Mouse (Mus musculus) R1 (cell line): Measurements from ENCODE around the gene Cacnb3.
A peak's percentile ranks its signal among the peaks of the same experiment; 100 is the strongest.

Experiments
- DNase-seq: peaks from one replicate; pipeline ENCODE4 v3.0.0-alpha.2; 2018; ENCODE audit warnings: low read depth, low spot score

The Cacnb3 gene

DNA sequence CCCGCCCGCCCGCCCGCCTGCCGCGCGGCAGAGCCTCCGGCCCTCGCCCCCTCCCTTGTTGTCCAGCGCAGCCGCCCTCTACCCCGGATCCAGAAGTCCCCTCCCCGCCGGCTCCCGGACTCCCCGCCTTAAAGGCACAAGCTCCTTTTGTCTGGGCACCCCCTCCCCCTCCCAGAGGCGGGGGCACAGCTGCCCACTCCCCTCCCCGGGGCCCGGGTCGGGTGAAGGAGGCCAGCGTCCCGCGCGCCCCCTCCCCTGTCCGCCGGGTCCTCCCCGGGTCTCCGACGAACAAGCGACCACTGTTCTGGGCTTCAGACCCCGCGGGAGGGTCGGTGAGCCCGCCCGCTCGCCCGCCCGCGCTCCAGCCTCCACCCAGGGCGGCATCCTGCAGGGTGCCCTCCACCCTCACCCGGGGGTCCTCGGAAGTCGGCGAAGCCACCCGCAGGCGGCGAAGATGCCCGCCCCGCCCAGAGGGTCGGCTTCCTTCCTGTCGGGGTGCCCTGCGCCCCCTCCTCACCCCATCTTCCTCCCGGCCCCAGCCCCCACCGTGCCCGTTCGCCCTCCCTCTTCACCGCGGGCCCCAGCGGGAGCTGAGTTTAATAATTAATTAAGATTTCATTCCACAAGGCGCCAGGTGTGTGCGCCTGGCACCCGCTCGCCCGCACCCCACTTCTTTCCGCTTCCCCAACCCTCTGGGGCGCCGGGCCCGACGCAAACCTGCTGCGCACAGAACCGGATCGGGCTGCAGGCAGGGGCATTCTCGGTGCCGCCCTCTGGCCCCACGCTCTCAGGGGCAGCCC is 21.1 kb upstream of the Cacnb3 start, which contains the start of gene Adcy6:
Gene Adcy6, minus strand, starts transcription at position 746 of the 800 bp plus-strand sequence.
- no peak for DNase-seq

DNA sequence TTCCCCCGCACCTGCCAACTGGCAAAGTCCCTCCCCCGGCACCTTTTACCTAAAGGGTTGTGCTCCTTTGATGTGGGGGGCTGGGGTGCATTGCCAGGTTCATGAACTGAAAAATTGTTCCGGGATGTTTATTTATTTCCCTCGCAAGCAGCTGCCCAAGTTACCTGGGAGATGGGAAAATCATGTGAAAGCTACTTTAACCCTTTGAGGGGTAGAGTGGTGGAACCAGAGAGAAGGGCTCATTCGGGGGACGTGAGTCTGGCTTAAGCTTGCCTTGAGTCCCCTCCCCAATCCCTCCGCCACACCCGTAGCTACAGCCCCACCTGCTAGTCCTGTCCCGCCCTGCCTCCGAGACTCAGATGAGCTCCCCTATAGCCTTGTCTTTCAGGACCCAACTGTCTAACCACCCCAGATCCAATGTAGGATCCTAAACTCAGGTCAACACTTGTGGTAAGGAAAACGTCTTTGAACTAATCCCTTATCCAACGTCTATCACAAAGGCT is 20.5 kb upstream of the Cacnb3 start:
- DNase-seq: no peak

DNA sequence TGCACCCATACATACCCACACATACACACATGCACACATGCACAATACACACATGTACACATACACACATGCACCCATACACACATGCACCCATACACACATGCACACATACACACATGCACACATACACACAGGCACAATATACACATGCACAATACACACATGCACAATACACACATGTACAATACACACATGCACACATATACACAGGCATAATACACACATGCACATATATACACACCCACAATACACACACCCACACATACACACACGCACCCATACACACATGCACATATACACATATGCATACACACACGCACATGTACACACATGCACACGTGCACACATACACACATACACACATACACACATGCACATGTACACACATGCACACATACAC is 18.4 kb upstream of the Cacnb3 start:
- DNase-seq: no peak

DNA sequence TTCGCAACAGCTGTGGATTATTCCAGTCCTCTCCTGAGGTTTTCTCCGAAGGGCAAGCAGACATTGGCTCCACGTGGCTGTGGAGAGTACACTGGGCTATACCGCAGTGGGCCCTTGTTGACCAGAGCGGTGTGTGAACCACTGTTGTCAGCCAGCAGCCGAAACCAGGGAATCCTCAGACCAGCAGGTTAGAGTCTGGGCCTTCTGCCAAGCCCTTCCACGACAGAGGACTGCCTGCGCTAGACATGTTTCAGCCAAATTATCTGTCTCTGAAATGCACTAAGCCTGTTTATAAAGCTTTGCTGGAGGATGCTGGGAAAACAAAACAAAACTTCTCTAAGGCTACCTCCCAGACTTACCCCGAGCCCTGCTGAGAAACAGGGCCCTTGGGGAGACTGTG is 16.1 kb upstream of the Cacnb3 start:
- no peak for DNase-seq

DNA sequence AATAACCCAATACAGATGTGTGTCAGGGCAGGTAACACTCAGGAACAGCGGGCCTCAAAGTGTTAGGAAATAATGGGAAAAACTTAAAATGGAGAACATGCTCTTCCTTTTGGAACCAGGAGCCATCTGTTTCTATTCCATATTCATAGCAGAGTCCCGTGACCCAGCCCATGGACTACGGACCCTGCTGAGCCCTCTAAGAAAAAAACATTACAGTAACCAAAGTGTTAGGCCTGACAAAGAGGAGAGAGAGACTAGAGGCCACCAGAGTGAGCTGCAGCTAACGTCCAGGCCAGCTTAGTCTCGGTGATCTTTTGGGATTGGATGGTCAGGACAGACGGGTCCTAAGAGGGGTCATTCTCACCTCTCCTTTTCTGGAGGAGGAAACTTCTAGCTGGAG is 15.7 kb upstream of the Cacnb3 start:
- no peak for DNase-seq

DNA sequence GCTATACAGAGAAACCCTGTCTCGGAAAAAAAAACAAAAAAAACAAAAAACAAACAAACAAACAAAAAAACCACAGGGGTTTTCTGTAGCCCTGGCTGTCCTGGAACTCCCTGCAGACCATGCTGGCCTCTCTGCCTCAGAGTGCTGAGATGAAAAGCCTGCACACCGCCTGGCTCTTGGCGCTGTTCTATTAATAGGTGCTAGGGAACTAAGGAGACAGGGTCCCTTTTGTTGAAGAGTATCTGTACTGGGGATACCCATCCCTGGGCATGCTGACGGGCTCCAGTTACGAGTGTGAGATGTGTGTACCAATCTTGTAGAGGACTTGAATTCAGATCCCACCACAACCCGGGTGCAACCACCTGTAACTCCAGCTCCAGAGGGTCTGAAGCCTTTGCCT is 14.9 kb upstream of the Cacnb3 start:
- no peak for DNase-seq

DNA sequence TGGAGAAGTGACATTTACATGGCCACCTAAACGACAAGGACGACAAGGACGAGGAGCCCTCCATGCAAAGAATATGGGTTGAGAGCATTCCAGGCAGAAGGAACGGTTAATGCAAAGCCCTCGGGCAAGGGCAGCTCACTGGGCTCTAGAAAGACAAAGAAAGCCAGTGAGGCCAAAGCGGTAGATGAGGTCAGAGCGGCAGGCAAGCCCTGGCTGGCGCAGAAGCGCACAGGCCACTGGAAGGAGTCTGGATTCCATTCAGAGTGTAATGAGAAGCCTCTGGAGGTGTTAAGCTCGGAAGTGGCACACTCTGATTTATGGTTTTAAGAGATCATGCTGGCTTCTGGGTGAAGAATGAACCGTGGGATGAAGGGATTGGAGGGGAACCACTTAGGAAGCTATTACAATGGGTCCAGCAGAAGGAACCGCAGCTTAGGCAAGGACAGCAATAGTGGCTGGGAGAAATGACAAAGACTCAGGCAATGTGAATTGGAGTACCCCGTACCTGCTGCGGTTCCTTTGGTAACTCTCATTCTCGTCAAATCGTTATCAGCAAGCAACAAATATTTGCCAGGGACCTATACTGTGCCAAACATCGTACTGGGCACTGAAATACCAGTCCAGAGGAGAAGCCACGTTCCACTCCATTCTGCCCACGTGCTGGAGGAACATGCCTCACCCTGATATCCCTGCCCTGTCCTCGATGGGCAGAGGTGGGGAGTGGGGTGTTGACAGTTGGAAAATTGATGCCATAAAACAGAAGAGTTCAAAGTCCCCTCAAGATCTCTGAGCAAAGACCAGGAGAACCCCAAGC is 14.1 kb upstream of the Cacnb3 start:
- no peak for DNase-seq

DNA sequence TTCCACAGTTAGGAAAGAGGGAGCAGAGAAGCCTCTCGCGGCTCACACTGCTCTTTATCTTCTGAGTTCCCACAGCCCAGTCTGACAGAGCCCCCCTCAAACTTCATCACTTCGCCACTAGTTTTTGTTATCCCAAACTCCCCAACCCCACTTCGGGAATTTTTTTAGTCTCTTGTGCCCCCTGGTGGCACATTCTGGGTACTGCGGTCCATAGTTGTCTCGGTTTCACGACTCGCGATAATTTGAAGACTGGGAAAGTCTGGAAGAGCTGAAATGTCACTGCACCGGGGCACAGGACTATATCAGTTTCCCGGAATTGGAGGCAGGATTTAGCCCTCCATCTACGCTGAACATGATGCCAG is 13.5 kb upstream of the Cacnb3 start:
- DNase-seq: peak; percentile 86

DNA sequence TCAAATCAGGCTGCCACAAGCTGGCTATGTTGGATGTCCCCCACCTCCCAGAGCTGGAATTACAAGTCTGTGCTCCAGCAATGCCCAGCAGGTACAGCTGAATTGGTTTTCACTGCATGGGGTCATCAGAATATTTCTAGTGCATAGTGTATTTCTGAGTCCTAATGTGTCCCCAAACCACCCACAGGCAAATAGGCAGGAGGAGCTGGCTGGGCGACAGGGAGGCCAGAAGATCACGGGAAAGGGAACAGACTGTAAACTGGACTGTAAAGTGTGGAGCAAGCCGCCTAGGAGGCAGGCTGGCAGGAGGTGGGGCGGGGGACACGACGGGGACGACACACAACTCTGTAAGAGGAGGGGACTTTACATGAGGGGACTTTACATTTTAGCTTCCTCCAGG is 8.4 kb upstream of the Cacnb3 start:
- DNase-seq: no peak

DNA sequence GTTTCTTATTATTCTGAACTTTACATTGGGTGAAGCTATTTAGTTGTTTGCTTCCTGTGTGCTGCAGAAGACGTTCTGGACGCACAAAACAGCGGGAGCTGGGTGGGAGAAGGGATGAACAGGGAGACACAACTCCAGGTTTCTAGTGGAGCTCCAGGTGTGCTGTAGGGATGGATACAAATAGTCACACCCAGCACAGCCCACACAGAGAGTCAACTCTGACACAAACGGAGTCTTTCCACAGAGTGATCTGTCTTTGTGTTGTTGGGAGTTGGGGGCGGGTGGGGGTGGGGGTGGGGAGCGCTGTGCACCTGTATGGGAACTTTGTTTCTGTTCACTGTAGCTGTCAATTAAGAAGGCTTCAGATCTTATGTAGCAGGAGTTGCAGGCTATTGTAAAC is 7.9 kb upstream of the Cacnb3 start:
- DNase-seq: no peak

DNA sequence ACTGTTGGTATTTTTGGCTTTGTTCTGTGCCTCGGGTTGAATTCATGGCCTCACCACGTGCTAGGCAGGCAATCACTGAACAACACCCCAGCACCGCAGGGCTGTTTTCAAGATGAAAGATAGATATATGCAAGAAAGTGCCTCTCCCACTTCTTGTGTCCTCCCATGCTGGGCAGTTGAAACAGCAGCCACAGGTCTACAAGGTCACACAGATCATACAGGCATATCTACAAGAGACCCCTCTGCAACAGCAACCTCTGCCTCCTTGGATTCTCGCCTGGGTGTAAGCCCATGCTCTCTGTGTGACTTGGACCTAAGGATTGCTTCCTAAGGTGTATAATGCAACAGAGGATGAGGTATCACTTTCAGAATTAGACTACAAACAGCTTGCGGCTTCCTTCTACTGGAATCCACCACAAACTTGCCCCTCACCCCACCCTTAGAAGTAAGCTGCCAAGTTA is 7.2 kb upstream of the Cacnb3 start:
- DNase-seq: peak; percentile 61

DNA sequence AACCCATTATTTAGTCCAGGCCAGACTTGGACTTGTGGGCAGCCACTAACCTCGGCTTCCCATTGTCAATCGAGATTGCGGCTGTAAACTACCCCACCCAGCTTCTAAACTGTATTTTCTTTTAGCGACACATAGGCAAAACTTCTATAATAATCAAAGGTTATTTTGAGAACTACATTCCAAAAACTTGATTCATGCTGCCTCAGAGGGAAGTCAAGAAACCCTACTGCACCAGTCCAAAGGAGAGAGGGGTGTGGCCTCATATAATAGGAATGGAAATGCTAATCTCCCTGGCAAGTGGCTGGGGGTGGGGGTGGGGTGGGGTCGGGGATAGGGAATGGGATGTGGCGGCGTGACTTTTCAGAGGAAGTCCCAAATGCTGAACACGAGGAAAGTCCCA is 4.6 kb upstream of the Cacnb3 start:
- DNase-seq: peak; percentile 77

DNA sequence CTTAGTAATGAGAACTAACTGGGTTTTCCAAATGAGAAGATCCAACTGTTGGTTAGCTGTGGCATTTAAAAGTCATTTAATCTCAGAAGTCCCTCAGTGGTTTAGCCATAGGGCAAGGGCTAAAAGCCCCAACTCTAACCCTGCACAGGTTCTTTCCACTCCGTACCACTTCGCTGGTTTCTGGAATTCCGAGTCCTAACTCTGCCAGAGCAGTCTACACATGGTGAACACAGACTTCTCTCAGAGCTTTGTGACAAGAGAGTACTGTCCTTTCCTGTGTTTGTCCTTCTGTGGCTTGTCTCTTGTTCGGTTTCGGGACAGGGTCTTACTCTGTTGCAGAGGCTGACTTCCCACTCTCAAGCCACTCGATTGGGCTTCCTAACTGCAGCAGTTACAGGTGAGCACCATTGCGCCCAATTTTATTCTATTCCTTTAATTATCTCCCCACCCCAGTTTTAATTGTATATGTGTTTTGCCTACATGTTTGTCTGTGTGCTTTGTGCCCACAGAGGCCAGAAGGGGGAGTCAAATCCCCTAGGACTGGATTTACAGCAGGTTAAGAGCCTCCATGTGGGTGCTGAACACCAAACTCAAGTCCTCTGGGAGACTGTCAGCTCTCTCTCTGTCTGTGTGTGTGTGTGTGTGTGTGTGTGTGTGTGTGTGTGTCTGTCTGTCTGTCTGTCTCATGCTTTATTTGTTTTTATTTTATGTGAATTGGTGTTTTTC is 4.0 kb upstream of the Cacnb3 start:
- peak; percentile 73 for DNase-seq

DNA sequence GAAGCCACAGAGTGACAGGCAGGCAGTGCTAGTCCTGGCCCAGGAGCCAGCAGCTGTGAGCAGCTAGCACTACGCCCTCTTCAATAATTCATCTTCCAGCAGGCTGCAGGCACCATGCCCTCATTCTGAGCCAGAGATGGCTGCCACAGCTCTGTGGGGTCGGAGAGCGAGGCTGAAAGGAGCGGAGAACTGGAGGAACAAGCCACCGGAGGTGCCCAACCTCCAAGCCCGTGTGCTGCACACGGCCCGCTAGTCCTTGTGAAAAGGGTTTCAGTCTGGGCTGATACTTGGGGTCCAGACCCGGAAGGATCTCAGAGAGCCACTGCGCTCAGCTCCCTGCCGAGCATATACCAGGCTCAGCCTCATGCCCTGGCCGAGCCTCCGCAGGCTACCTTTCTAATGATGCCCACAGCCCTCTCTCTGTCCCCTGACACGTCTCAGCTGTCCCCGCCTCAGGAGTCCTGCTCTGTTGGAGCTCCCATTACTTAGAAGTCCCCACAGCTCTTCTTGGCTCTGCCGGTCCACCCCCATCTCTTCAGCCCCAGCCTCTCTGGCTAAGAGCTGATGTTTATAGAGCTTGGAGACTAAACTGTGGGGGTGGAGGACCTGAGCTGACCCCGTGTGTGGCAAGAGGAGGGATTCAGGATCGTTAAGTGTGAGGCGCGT is 1.9 kb upstream of the Cacnb3 start:
- DNase-seq: no peak

DNA sequence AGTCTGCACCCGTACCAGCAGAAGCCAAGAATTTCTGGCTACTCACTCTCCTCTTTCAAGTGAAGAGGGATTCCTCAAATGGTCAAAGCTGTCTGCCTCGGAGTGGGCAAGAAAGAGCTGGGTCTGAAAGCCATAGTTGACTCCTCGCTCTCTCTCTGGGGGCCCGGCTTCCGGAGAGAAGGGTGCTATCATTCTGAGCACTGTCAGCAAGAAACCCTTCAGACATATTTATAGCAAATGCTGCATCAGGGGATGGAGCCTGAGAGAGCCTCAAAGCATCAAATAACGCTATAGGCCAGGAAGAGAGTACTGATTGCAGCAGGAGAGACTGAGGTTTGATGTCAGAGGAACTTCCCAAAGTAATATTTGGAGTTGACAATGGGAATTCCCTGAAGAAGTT is 1.2 kb upstream of the Cacnb3 start:
- no peak for DNase-seq

DNA sequence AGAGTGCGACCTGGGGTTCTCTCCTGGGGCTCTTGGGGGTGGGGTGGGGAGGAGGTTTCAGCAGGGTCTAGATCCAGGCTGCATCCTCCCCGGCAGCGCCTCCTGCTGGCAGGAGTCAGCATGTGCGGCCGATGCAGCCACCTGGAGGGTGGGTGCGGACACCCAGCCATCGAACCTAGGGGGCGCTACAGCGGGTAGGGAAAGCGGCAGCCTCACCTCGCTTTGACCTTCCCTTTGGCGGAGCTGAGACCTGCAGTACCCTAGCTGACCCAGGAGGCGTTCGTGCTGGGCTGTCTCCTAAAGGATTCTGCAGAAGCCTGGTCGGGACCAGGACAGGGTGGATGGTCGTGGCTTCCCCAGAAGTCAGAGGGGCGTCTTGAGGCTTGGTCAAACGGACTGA is 853 bp downstream of the Cacnb3 start:
- DNase-seq: peak; percentile 95

DNA sequence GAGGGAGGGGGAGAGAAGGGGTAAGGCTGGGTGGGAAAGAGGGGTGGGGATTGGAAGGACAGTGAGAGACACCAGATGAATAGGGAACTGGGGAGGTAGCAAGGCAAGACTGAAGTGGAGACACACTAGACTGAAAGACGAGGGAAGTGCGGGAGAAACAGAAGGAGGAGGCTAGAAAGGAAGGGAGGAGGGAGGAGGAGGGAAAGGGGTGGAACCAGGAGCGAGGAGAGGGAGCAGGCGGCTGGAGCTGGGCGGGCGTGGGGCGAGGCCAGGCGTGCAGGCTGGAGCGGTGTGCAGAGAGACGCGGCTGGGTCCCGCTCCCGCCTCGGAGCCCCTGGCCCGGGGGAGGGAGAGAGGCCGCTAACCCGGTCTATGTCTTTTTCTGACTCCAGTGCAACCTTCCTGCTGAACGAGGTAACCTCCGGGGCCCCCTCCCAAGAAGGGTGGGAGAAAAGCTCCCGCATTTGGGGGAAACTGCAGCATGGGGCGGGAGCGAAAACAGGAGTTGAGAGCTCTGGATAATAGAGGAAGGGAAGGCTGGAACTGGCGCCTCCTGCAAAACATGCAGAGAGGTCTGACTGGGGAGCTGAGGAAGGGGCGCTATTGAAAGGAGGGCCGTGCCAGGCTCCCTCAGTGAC is 1.6 kb downstream of the Cacnb3 start:
- peak; percentile 77 for DNase-seq

DNA sequence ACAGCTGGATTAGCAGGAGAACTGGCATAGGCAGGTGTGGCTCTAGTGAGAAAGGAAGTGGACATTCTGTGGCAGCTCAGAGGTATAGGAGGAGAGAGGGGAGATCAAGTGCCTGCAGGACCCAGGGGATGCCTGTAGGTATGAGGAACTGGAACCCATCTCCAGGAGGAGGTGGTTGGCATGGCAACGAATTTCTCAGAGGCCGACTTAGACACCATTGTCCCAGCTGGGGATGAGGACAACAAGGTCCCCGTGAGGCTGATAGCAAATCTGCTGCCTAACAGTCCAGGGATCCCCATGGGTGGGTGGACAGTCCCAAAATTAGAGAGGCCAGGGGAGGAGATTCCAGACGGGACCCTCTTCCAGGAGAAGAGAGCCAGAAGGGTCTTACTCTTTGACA is 2.3 kb downstream of the Cacnb3 start:
- DNase-seq: peak; percentile 67

DNA sequence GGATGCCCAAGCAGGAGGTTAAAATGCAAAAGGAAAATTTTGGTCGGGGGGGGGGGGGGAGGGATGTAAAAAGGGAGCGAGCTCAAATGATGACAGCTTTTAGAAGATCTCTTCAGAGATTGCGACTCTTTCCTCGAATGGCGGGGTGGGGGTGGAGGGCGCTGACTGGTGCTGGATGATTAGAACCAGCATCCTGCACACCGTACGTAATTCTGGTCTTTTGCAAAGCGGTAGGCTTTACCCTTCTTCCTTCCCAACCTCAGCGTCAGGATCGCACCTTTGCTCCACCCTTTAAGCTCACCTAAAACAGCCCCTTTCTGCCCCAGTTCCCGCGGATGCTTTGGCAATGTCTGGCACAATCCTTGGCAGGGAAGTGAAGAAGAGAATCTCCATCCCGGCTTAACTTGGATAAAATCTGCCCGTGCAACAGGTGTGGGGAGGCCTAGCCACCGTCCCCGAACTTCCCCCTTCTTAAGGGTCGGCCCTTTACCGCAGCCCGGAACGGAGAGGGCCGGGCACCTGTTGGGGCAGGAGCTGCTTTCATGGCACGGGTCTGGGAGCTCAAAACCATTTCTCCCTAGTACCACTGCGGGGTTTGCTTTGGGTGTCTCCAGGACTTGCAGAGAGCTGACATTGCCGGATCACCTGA is 3.3 kb downstream of the Cacnb3 start:
- no peak for DNase-seq

DNA sequence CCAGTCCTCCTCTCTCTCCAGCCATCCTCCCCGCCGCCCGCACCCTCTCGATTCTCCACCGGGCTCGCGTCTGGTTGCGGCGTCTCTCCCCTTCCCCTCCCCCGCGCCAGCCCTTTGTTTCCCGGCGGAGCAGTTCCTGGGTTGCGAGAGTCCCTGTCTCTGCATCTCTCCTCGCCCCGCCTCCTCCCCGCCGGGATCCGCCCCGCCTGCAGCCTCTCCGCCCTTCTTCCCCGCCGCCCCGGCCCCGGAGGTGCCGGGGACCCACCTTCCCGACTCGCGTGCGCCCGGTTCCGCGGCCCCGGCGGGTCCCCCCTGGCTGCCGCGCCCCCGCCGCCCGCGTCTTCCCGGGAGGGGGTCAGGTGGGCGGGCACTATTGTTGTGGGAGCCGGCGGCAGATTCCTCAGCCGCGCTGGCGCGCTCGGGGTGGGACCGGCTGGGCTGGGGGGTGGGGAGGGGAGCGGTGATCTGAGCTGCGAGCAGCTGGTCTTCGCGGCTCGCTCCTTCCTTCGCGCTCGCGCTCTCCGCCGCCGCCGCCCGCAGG is 4.0 kb downstream of the Cacnb3 start:
- DNase-seq: peak; percentile 90
